Mouse (Mus musculus): ENCODE measurements at regions not wholly inside any gene's neighbourhood (a gene's known extent, or its start where the extent isn't known, plus 50 kb on each side); places are given as distances from the start of the nearest gene placed in this dataset.

GRCm38 (mm10) chr14:23185359-23185758 is 828.9 kb downstream of the Kcnma1 start:
- no peak for TF ChIP-seq CTCF (IDR thresholded peaks at IDR 0.05; ENCODE audit: low read depth)
- no peak for TF ChIP-seq EP300 (IDR thresholded peaks at IDR 0.05; ENCODE audit: low read depth)
